In the genomic region with DNA sequence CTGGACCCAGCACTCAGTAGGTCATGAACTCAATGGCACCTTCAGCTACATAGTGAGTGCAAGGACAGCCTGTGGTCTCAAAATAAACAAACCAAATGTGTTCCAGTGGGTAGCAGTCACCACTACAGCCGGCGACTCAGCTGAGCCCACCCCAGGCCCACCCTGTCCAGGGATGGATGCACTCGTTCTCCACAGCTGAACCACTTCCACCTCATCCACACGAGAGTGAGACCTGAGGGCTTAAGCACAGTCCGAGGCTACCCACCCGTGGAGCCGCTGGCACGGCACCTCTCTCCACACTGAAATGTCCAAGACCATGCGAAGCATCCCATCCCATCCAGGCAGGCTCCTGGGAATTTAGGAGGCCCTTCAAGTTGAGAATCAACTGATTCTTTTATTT, we compare ENCODE assay signal across 29 mouse cellular contexts. TPM values are rescaled to one million over a fixed set of nuclear protein-coding genes. Genes with fewer than 3 reads are reported as not detected.
DNase-seq lines count a peak whose midpoint lies in the region; ATAC-seq and TF ChIP-seq lines count a peak whose summit lies in the region.
"Had no signal": no experiment of that assay in that cellular context is flagged by ENCODE, and none has a peak within 500 bp of the region (broad histone marks: within the 10 kb centered on the region; RNA-seq: fewer than 3 reads in every experiment).

No protein-coding gene starts in this region.

- H3K27ac ChIP-seq in forebrain, embryonic 11.5 days (ENCODE audit: low read depth, low read length), result no peak overlapping the region
- H3K27ac ChIP-seq in forebrain, postnatal 0 days (ENCODE audit: low read depth, low read length), result no peak overlapping the region
- H3K27ac ChIP-seq in limb, embryonic 14.5 days (replicated peaks; ENCODE audit: low read depth, low read length), result no peak overlapping the region
- H3K27ac ChIP-seq in midbrain, embryonic 15.5 days, result no peak overlapping the region
- H3K27ac ChIP-seq: hindbrain, embryonic 12.5 days; hindbrain, postnatal 0 days; liver, embryonic 13.5 days; macrophage; midbrain, embryonic 13.5 days; neural tube, embryonic 15.5 days had no signal

- no peaks in the 10 kb centered on the region for H3K4me1 ChIP-seq in forebrain, embryonic 11.5 days (replicated peaks; ENCODE audit: control insufficient read depth, insufficient read depth, low read length)
- no peaks in the 10 kb centered on the region for H3K4me1 ChIP-seq in forebrain, postnatal 0 days (ENCODE audit: insufficient read depth)
- no peaks in the 10 kb centered on the region for H3K4me1 ChIP-seq in limb, embryonic 14.5 days (ENCODE audit: control insufficient read depth, insufficient read depth, low read length)
- H3K4me1 ChIP-seq in midbrain, embryonic 15.5 days, result no peaks in the 10 kb centered on the region
- H3K4me1 ChIP-seq: hindbrain, embryonic 12.5 days; liver, embryonic 13.5 days; midbrain, embryonic 13.5 days; neural tube, embryonic 15.5 days had no signal

- no peak overlapping the region for H3K9ac ChIP-seq in forebrain, embryonic 11.5 days (ENCODE audit: low read length)
- no peak overlapping the region for H3K9ac ChIP-seq in forebrain, postnatal 0 days
- H3K9ac ChIP-seq in limb, embryonic 14.5 days (ENCODE audit: low read depth, low read length, severe bottlenecking), result no peak overlapping the region
- no peak overlapping the region for H3K9ac ChIP-seq in midbrain, embryonic 15.5 days
- H3K9ac ChIP-seq: hindbrain, embryonic 12.5 days; liver, embryonic 13.5 days; midbrain, embryonic 13.5 days; neural tube, embryonic 15.5 days had no signal

- ATAC-seq in forebrain, embryonic 11.5 days (replicated peaks; ENCODE audit: low FRiP score), result no peak
- no peak for ATAC-seq in forebrain, postnatal 0 days
- no peak for ATAC-seq in limb, embryonic 14.5 days (ENCODE audit: low FRiP score, low read depth)
- no peak; the same call in 1 of the 2 replicates for ATAC-seq in midbrain, embryonic 15.5 days (replicated peaks)
- ATAC-seq: activated CD4-positive, CD25-positive, alpha-beta regulatory T cell, adult 4 months; forebrain, embryonic 14.5 days; hindbrain, postnatal 0 days; intestine, embryonic 16.5 days; midbrain, embryonic 13.5 days had no signal

- no peak for TF ChIP-seq POLR2A in limb, embryonic 14.5 days (IDR thresholded peaks at IDR 0.05; ENCODE audit: borderline replicate concordance, extremely low read depth, insufficient read depth, insufficient read length)

- peak; percentile 44 for DNase-seq in forebrain, embryonic 11.5 days (ENCODE audit: low spot score)
- DNase-seq in forebrain, postnatal 0 days, result no peak
- DNase-seq in kidney, postnatal 10 days, result peak; percentile 3
- DNase-seq in kidney, adult 11 months, result no peak
- peak; percentile 1 for DNase-seq in right cerebral cortex, postnatal 25 days
- no peak for DNase-seq in right cerebral cortex, postnatal 36 days (ENCODE audit: low spot score in 2 of 2)
- peak; percentile 0 for DNase-seq in limb, embryonic 14.5 days (ENCODE audit: low spot score)
- DNase-seq: adrenal gland, postnatal 36 days; cerebellum, adult 18-20 months; cerebellum, postnatal 10 days; kidney, postnatal 25 days; liver, embryonic 13.5 days; lung, adult 2 months; lung, postnatal 10 days; retina, postnatal 1 day; right cerebral cortex, postnatal 14 days; spleen, adult 18-20 months; thymus, adult 18-20 months; thymus, postnatal 25 days had no signal

- H3K36me3 ChIP-seq in forebrain, embryonic 11.5 days (ENCODE audit: control insufficient read depth, insufficient read depth, low read length), result peaks cover 4% of the 10 kb centered on the region; the same call in 1 of the 2 replicates
- peaks cover 92% of the 10 kb centered on the region for H3K36me3 ChIP-seq in forebrain, postnatal 0 days (ENCODE audit: insufficient read depth)
- peaks cover 96% of the 10 kb centered on the region for H3K36me3 ChIP-seq in limb, embryonic 14.5 days (ENCODE audit: control insufficient read depth, insufficient read depth, low read length)
- peaks cover 67% of the 10 kb centered on the region for H3K36me3 ChIP-seq in midbrain, embryonic 15.5 days (replicated peaks)

- 93% methylated on average over 9 of the region's 9 CpGs for WGBS in forebrain, embryonic 11.5 days
- WGBS in forebrain, postnatal 0 days, result 91% methylated on average over 9 of the region's 9 CpGs
- 95% methylated on average over 8 of the region's 9 CpGs for WGBS in limb, embryonic 14.5 days
- 92% methylated on average over 9 of the region's 9 CpGs for WGBS in midbrain, embryonic 15.5 days

- TF ChIP-seq CTCF in forebrain, postnatal 0 days (IDR thresholded peaks at IDR 0.05; ENCODE audit: low read depth), result no peak

- no peaks in the 10 kb centered on the region for H3K9me3 ChIP-seq in forebrain, embryonic 11.5 days (ENCODE audit: control insufficient read depth, low read length)
- H3K9me3 ChIP-seq in forebrain, postnatal 0 days (ENCODE audit: low read length), result no peaks in the 10 kb centered on the region
- H3K9me3 ChIP-seq in limb, embryonic 14.5 days (ENCODE audit: control insufficient read depth, low read length), result no peaks in the 10 kb centered on the region
- no peaks in the 10 kb centered on the region for H3K9me3 ChIP-seq in midbrain, embryonic 15.5 days
- H3K9me3 ChIP-seq: hindbrain, embryonic 12.5 days; liver, embryonic 13.5 days; midbrain, embryonic 13.5 days; neural tube, embryonic 15.5 days had no signal

- no peak overlapping the region for H3K4me2 ChIP-seq in forebrain, embryonic 11.5 days (ENCODE audit: low read depth, low read length, severe bottlenecking)
- no peak overlapping the region for H3K4me2 ChIP-seq in forebrain, postnatal 0 days (ENCODE audit: low read depth)
- H3K4me2 ChIP-seq in limb, embryonic 14.5 days (replicated peaks; ENCODE audit: low read depth, low read length, severe bottlenecking), result no peak overlapping the region
- H3K4me2 ChIP-seq in midbrain, embryonic 15.5 days, result no peak overlapping the region
- H3K4me2 ChIP-seq: hindbrain, embryonic 12.5 days; liver, embryonic 13.5 days; midbrain, embryonic 13.5 days; neural tube, embryonic 15.5 days had no signal

- H3K4me3 ChIP-seq in forebrain, embryonic 11.5 days (ENCODE audit: low read depth, low read length), result no peak overlapping the region
- H3K4me3 ChIP-seq in forebrain, postnatal 0 days (ENCODE audit: low read depth, low read length), result no peak overlapping the region
- H3K4me3 ChIP-seq in limb, embryonic 14.5 days (replicated peaks; ENCODE audit: low read length), result no peak overlapping the region
- no peak overlapping the region for H3K4me3 ChIP-seq in midbrain, embryonic 15.5 days
- H3K4me3 ChIP-seq: hindbrain, embryonic 12.5 days; liver, embryonic 13.5 days; midbrain, embryonic 13.5 days; neural tube, embryonic 15.5 days had no signal

- no peaks in the 10 kb centered on the region for H3K27me3 ChIP-seq in forebrain, embryonic 11.5 days (ENCODE audit: control insufficient read depth, insufficient read depth, low read length)
- H3K27me3 ChIP-seq in forebrain, postnatal 0 days (ENCODE audit: insufficient read depth, low read length), result no peaks in the 10 kb centered on the region
- no peaks in the 10 kb centered on the region for H3K27me3 ChIP-seq in limb, embryonic 14.5 days (ENCODE audit: control insufficient read depth, insufficient read depth, low read length)
- no peaks in the 10 kb centered on the region for H3K27me3 ChIP-seq in midbrain, embryonic 15.5 days (replicated peaks)
- H3K27me3 ChIP-seq: CH12.LX; hindbrain, embryonic 12.5 days; liver, embryonic 13.5 days; midbrain, embryonic 13.5 days; neural tube, embryonic 15.5 days had no signal

RNA-seq across cellular contexts. Expression of a gene that starts 13.4 kb away (rescaled TPM):
- 122 and 131 TPM in 2 replicates for polyA plus RNA-seq in forebrain, embryonic 11.5 days (2014; fragmentation: Nextera tagmentation; extraction: Ambion mirVana)
- total RNA-seq in forebrain, postnatal 0 days (2014; rRNA removed), result 61.7 and 79.1 TPM in 2 replicates
- polyA plus RNA-seq in forebrain, postnatal 0 days (2015; fragmentation: Nextera tagmentation; extraction: Ambion mirVana), result 92.3 and 96.8 TPM in 2 replicates
- 59.5 and 68.8 TPM in 2 replicates for polyA plus RNA-seq in limb, embryonic 14.5 days (2012; rRNA removed)
- 124 and 126 TPM in 2 replicates for polyA plus RNA-seq in limb, embryonic 14.5 days (2014; fragmentation: Nextera tagmentation; extraction: Ambion mirVana)
- polyA plus RNA-seq in midbrain, embryonic 15.5 days (2015; fragmentation: Nextera tagmentation; extraction: Ambion mirVana), result 94.6 and 103 TPM in 2 replicates

RNA-seq across cellular contexts. Expression of a gene that starts 13.5 kb away (rescaled TPM):
- polyA plus RNA-seq in forebrain, embryonic 11.5 days (2014; fragmentation: Nextera tagmentation; extraction: Ambion mirVana), result 9.4 and 10.1 TPM in 2 replicates
- total RNA-seq in forebrain, postnatal 0 days (2014; rRNA removed), result 10.1 and 10.5 TPM in 2 replicates
- polyA plus RNA-seq in forebrain, postnatal 0 days (2015; fragmentation: Nextera tagmentation; extraction: Ambion mirVana), result 8.8 and 10.4 TPM in 2 replicates
- polyA plus RNA-seq in limb, embryonic 14.5 days (2012; rRNA removed), result 9.9 and 13.5 TPM in 2 replicates
- polyA plus RNA-seq in limb, embryonic 14.5 days (2014; fragmentation: Nextera tagmentation; extraction: Ambion mirVana), result 9.5 and 9.9 TPM in 2 replicates
- polyA plus RNA-seq in midbrain, embryonic 15.5 days (2015; fragmentation: Nextera tagmentation; extraction: Ambion mirVana), result 11.3 and 13.3 TPM in 2 replicates

RNA-seq across cellular contexts. Expression of a gene that starts 52.9 kb away (rescaled TPM):
- polyA plus RNA-seq in forebrain, embryonic 11.5 days (2014; fragmentation: Nextera tagmentation; extraction: Ambion mirVana), result 10.0 and 10.4 TPM in 2 replicates
- 13.7 and 17.2 TPM in 2 replicates for total RNA-seq in forebrain, postnatal 0 days (2014; rRNA removed)
- 13.1 and 17.0 TPM in 2 replicates for polyA plus RNA-seq in forebrain, postnatal 0 days (2015; fragmentation: Nextera tagmentation; extraction: Ambion mirVana)
- polyA plus RNA-seq in limb, embryonic 14.5 days (2012; rRNA removed), result 20.3 and 24.4 TPM in 2 replicates
- polyA plus RNA-seq in limb, embryonic 14.5 days (2014; fragmentation: Nextera tagmentation; extraction: Ambion mirVana), result 21.7 and 22.5 TPM in 2 replicates
- polyA plus RNA-seq in midbrain, embryonic 15.5 days (2015; fragmentation: Nextera tagmentation; extraction: Ambion mirVana), result 16.1 TPM in 2 replicates

Comparison
In these comparisons a context has a peak if more than half of its experiments do, and no peak if none do; other contexts are left out.
1. DNase-seq: peak in forebrain, embryonic 11.5 days (single experiment), kidney, postnatal 10 days (single experiment), right cerebral cortex, postnatal 25 days (single experiment) and limb, embryonic 14.5 days (single experiment); none in forebrain, postnatal 0 days (single experiment), kidney, adult 11 months (single experiment) and right cerebral cortex, postnatal 36 days (0 of 2).